Mouse (Mus musculus): ENCODE results near the gene Clca3b. TPM values are rescaled to one million over a fixed set of nuclear protein-coding genes. Genes with fewer than 3 reads are reported as not detected.
"Not testable (repeated sequence)": the region's sequence is repeated elsewhere in the genome, so short reads cannot be mapped to it uniquely, and the experiment has no call there.

Gene Clca3b
- polyA plus RNA-seq, 1 experiment from 2014 or later, result 0.79 TPM

- 35% methylated on average over 1 of the region's 1 CpGs for WGBS
- no peaks in the 10 kb centered on the region for H3K9me3 ChIP-seq (replicated peaks; ENCODE audit: control insufficient read depth, low read length)
- H3K4me1 ChIP-seq (ENCODE audit: control insufficient read depth, insufficient read depth, low read length), result no peaks in the 10 kb centered on the region
- no peaks in the 10 kb centered on the region for H3K36me3 ChIP-seq (ENCODE audit: control insufficient read depth, insufficient read depth, low read length)
- no peaks in the 10 kb centered on the region for H3K27me3 ChIP-seq (ENCODE audit: control insufficient read depth, insufficient read depth, low read length)
- no peak overlapping the region for H3K4me2 ChIP-seq (ENCODE audit: low read depth, low read length)
- no peak for ATAC-seq (ENCODE audit: insufficient read depth, low FRiP score)
- H3K9ac ChIP-seq (ENCODE audit: low read length), result no peak overlapping the region
- no peak overlapping the region for H3K4me3 ChIP-seq (replicated peaks; ENCODE audit: low read length)
- H3K27ac ChIP-seq (ENCODE audit: low read length), result no peak overlapping the region
These were observed 28.5 kb downstream of the Clca3b start for GRCm38 (mm10) chr3:144820632-144821031.

GRCm38 (mm10) chr3:144819219-144819618 is 29.9 kb downstream of the Clca3b start, which contains the start of gene Clca3a2:
Gene Clca3a2 (minus strand): TSS chr3:144819494.
- not testable (repeated sequence) for H3K4me2 ChIP-seq (ENCODE audit: low read depth, low read length); H3K27me3 ChIP-seq (ENCODE audit: control insufficient read depth, insufficient read depth, low read length); H3K9me3 ChIP-seq (replicated peaks; ENCODE audit: control insufficient read depth, low read length); H3K4me3 ChIP-seq (replicated peaks; ENCODE audit: low read length); H3K9ac ChIP-seq (ENCODE audit: low read length); H3K36me3 ChIP-seq (ENCODE audit: control insufficient read depth, insufficient read depth, low read length); H3K4me1 ChIP-seq (ENCODE audit: control insufficient read depth, insufficient read depth, low read length); H3K27ac ChIP-seq (ENCODE audit: low read length); ATAC-seq (ENCODE audit: insufficient read depth, low FRiP score)
- 65% methylated on average over 6 of the region's 6 CpGs for WGBS

- not testable (repeated sequence) for H3K4me2 ChIP-seq (ENCODE audit: low read depth, low read length); H3K9ac ChIP-seq (ENCODE audit: low read length)
- WGBS, result 87% methylated on average over 6 of the region's 6 CpGs
These were observed 35.8 kb downstream of the Clca3b start for GRCm38 (mm10) chr3:144813336-144813735.

GRCm38 (mm10) chr3:144811821-144812220 is 37.3 kb downstream of the Clca3b start:
- Histone ChIP-seq H3K9ac (ENCODE audit: low read length) (no peak overlapping the region), H3K36me3 (ENCODE audit: control insufficient read depth, insufficient read depth, low read length) (no peaks in the 10 kb centered on the region), H3K9me3 (replicated peaks; ENCODE audit: control insufficient read depth, low read length) (no peaks in the 10 kb centered on the region), H3K4me1 (ENCODE audit: control insufficient read depth, insufficient read depth, low read length) (no peaks in the 10 kb centered on the region), H3K27me3 (ENCODE audit: control insufficient read depth, insufficient read depth, low read length) (no peaks in the 10 kb centered on the region), H3K27ac (ENCODE audit: low read length) (no peak overlapping the region), H3K4me2 (ENCODE audit: low read depth, low read length) (no peak overlapping the region), H3K4me3 (replicated peaks; ENCODE audit: low read length) (no peak overlapping the region)
- ATAC-seq (ENCODE audit: insufficient read depth, low FRiP score), result no peak
- 33% methylated on average over 3 of the region's 3 CpGs for WGBS

More at GRCm38 (mm10) chr3:144813336-144813735, 35.8 kb downstream of the Clca3b start:
- H3K4me3 ChIP-seq (replicated peaks; ENCODE audit: low read length); H3K27ac ChIP-seq (ENCODE audit: low read length); ATAC-seq (ENCODE audit: insufficient read depth, low FRiP score); H3K9me3 ChIP-seq (replicated peaks; ENCODE audit: control insufficient read depth, low read length); H3K36me3 ChIP-seq (ENCODE audit: control insufficient read depth, insufficient read depth, low read length); H3K27me3 ChIP-seq (ENCODE audit: control insufficient read depth, insufficient read depth, low read length); H3K4me1 ChIP-seq (ENCODE audit: control insufficient read depth, insufficient read depth, low read length): not testable (repeated sequence)

GRCm38 (mm10) chr3:144808153-144808925 is 40.8 kb downstream of the Clca3b start:
- not testable (repeated sequence) for H3K27me3 ChIP-seq (ENCODE audit: control insufficient read depth, insufficient read depth, low read length); H3K36me3 ChIP-seq (ENCODE audit: control insufficient read depth, insufficient read depth, low read length); H3K27ac ChIP-seq (ENCODE audit: low read length); H3K4me3 ChIP-seq (replicated peaks; ENCODE audit: low read length); H3K4me2 ChIP-seq (ENCODE audit: low read depth, low read length); ATAC-seq (ENCODE audit: insufficient read depth, low FRiP score); H3K9ac ChIP-seq (ENCODE audit: low read length); H3K4me1 ChIP-seq (ENCODE audit: control insufficient read depth, insufficient read depth, low read length); H3K9me3 ChIP-seq (replicated peaks; ENCODE audit: control insufficient read depth, low read length)
- 73% methylated on average over 14 of the region's 17 CpGs for WGBS

GRCm38 (mm10) chr3:144806626-144807025 is 42.5 kb downstream of the Clca3b start:
- not testable (repeated sequence) for H3K9me3 ChIP-seq (replicated peaks; ENCODE audit: control insufficient read depth, low read length); H3K4me2 ChIP-seq (ENCODE audit: low read depth, low read length); H3K27me3 ChIP-seq (ENCODE audit: control insufficient read depth, insufficient read depth, low read length); H3K27ac ChIP-seq (ENCODE audit: low read length); H3K4me1 ChIP-seq (ENCODE audit: control insufficient read depth, insufficient read depth, low read length); H3K36me3 ChIP-seq (ENCODE audit: control insufficient read depth, insufficient read depth, low read length); ATAC-seq (ENCODE audit: insufficient read depth, low FRiP score); H3K9ac ChIP-seq (ENCODE audit: low read length); H3K4me3 ChIP-seq (replicated peaks; ENCODE audit: low read length)
- whole genome bisulfite sequencing, result 84% methylated on average over 2 of the region's 2 CpGs

GRCm38 (mm10) chr3:144801861-144802260 is 47.3 kb downstream of the Clca3b start:
- H3K4me1 ChIP-seq (ENCODE audit: control insufficient read depth, insufficient read depth, low read length), result no peaks in the 10 kb centered on the region
- no peak overlapping the region for H3K4me3 ChIP-seq (replicated peaks; ENCODE audit: low read length)
- 31% methylated on average over 8 of the region's 8 CpGs for WGBS
- H3K27me3 ChIP-seq (ENCODE audit: control insufficient read depth, insufficient read depth, low read length), result no peaks in the 10 kb centered on the region
- ATAC-seq (ENCODE audit: insufficient read depth, low FRiP score), result no peak
- H3K36me3 ChIP-seq (ENCODE audit: control insufficient read depth, insufficient read depth, low read length), result no peaks in the 10 kb centered on the region
- no peak overlapping the region for H3K27ac ChIP-seq (ENCODE audit: low read length)
- H3K9me3 ChIP-seq (replicated peaks; ENCODE audit: control insufficient read depth, low read length), result no peaks in the 10 kb centered on the region
- no peak overlapping the region for H3K9ac ChIP-seq (ENCODE audit: low read length)
- H3K4me2 ChIP-seq (ENCODE audit: low read depth, low read length), result no peak overlapping the region

GRCm38 (mm10) chr3:144785181-144786148 is 63.7 kb downstream of the Clca3b start:
- Histone ChIP-seq H3K9ac (ENCODE audit: low read length) (no peak overlapping the region), H3K27me3 (ENCODE audit: control insufficient read depth, insufficient read depth, low read length) (no peaks in the 10 kb centered on the region), H3K4me1 (ENCODE audit: control insufficient read depth, insufficient read depth, low read length) (no peaks in the 10 kb centered on the region), H3K36me3 (ENCODE audit: control insufficient read depth, insufficient read depth, low read length) (no peaks in the 10 kb centered on the region), H3K4me3 (replicated peaks; ENCODE audit: low read length) (no peak overlapping the region), H3K27ac (ENCODE audit: low read length) (no peak overlapping the region), H3K4me2 (ENCODE audit: low read depth, low read length) (no peak overlapping the region), H3K9me3 (replicated peaks; ENCODE audit: control insufficient read depth, low read length) (no peaks in the 10 kb centered on the region)
- no peak for ATAC-seq (ENCODE audit: insufficient read depth, low FRiP score)
- WGBS, result 64% methylated on average over 11 of the region's 11 CpGs

All from stomach, embryonic 16.5 days (tissue).